Mouse (Mus musculus) sigmoid colon, adult 10 weeks (tissue): ENCODE results near the gene Plcb2. TPM values are rescaled to one million over a fixed set of nuclear protein-coding genes. Genes with fewer than 3 reads are reported as not detected.

Source experiments
- polyA plus RNA-seq: library from polyadenylated mRNA; stranded (reverse); fragments of 350-450 nt; fragmentation: Illumina TruSeq; extraction: RNeasy Lipid Tissue Mini Kit (QIAGEN cat#74804); gene quantifications from one replicate; pipeline ENCODE4 v1.2.3, GENCODE M21; 2014; ENCODE audit warnings: low read depth, low replicate concordance

Gene Plcb2
- polyA plus RNA-seq, result 1.4 TPM

DNA sequence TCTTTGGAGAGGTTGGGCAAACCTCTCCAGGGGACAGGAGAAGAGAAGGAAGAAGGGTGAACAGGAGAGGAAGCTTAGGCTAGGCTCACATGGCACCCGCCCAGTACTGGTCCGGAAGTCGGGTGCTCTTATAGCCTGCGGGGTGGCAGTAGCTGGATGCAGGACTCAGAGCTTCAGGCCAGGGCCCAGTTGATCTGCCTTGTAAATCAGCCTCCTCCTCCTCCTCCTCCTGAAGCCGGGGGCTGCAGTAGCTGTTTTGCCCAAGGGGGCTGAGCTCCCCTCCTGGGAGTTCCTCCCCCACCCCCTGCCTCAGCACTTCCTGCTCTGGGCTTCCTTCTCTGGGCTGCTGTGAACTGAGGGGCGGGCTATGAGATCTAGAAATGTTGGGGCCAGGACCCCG is at the start of gene Plcb2:
Gene Plcb2, minus strand, starts transcription at position 102 of the 400 bp plus-strand sequence.

DNA sequence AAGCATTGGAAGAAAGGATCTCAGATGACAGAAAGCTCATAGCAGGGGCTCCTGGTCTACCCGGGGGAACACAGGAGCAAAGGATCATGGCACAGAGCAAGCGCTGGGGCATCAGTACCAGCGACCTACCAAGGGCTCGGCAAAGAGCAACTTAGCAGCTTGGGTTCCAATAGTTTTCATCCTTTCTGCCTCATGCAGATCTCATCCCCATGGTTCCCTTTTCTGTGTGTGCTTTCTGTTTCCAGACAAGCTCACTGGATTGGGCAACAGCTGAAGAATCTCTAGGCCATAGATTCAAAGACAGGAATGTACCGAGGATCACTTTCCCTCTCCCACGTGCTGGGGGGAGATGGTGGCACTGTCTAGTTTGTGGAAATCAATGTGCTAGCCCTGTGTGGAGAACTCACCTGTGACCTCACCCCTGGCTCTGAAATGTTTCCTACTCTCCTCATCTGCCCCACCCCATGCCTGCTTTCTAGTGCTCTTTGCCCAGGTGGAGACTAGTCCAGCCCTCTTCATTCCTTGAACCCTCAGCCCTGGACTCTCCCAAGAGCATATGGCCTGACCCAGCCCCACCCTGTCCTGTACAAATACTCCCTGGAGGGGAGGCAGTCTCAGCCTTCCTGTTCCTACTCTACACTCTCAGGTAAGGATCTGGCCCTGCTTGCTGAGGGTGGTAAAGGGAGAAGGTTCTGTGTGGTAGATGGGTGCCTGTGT is 44.1 kb upstream of the Plcb2 start, which contains the start of gene Phgr1:
Gene Phgr1, plus strand, starts transcription at position 612 of the 717 bp plus-strand sequence.

GRCm38 (mm10) chr2:118761906-118762783 is 33.9 kb upstream of the Plcb2 start, which contains the start of gene Ccdc9b:
Gene Ccdc9b (minus strand): TSS chr2:118762661.

GRCm38 (mm10) chr2:118745232-118745884 is 17.1 kb upstream of the Plcb2 start, which contains the start of gene Inafm2:
Gene Inafm2 (plus strand): TSS chr2:118745758.

GRCm38 (mm10) chr2:118703913-118704730 is 24.1 kb downstream of the Plcb2 start, which contains the start of gene Ankrd63:
Gene Ankrd63 (minus strand): TSS chr2:118703963.

DNA sequence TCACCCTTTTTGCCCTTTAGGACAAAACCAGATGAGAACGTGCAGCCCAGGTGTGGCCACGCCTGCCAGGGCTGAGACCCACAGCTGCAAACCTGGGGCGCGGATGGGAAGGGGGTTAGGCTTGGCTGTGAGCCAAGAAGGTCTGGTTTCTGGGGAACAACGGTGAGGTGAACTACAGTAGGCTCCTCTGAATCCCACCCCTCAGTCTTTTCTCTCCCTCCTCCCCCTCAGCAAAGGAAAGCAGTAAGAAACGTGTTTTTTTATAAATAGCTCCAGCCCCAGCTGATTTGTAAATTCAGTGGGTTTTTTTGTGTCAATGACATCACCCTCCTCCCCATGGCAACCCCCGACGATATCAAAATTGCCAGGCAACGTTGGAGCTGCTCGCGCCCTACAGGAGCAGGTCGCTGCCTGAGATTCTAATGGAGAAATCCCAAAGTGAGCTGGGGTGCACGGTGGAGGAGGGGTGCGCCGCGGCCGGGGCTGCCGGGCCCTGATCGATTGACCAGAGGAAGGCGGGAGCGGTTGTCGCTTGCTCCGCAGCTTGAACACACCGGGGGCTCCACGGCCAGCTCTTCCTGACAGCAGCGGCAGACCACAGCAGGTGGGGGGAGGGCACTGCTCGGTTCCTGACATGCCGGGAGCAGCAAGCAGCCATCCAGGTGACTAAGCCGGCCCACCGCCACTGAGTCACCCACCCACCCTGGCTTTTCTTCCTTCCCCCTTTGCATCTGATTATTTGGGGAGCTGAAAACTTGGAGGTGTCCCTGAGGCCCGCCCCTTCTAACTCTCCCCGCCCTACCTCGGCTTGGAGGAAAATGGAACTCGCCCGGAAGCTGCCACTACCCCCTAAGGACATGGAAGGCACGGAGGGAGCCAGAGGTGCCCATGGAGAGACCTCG is 65.1 kb downstream of the Plcb2 start, which contains the start of gene Pak6:
Gene Pak6, plus strand, starts transcription at position 402 of the 902 bp plus-strand sequence.

Other genes starting within 250 kb of the Plcb2 start
- 72.2 TPM for gene Srp14, start 248.7 kb downstream of the Plcb2 start, polyA plus RNA-seq
- gene Bmf, start 178.8 kb downstream of the Plcb2 start, polyA plus RNA-seq, result 5.9 TPM
- gene Bub1b, start 130.2 kb downstream of the Plcb2 start, polyA plus RNA-seq, result 14.1 TPM
- 0.25 TPM for gene Pak6, start 65.1 kb downstream of the Plcb2 start, polyA plus RNA-seq
- gene Ankrd63, start 24.5 kb downstream of the Plcb2 start, polyA plus RNA-seq, result 0.32 TPM
- 28.4 TPM for gene Inafm2, start 17.3 kb upstream of the Plcb2 start, polyA plus RNA-seq
- 3.6 TPM for gene Ccdc9b, start 34.2 kb upstream of the Plcb2 start, polyA plus RNA-seq
- gene Phgr1, start 44.3 kb upstream of the Plcb2 start, polyA plus RNA-seq, result 45.6 TPM
- 2.0 TPM for gene Disp2, start 51.3 kb upstream of the Plcb2 start, polyA plus RNA-seq
- 8.6 TPM for gene Knstrn, start 85.6 kb upstream of the Plcb2 start, polyA plus RNA-seq
- gene Ivd, start 133.5 kb upstream of the Plcb2 start, polyA plus RNA-seq, result 18.0 TPM
- 4.7 TPM for gene Bahd1, start 171.9 kb upstream of the Plcb2 start, polyA plus RNA-seq
- gene Chst14, start 198.1 kb upstream of the Plcb2 start, polyA plus RNA-seq, result 1.2 TPM